Mouse (Mus musculus) spleen, adult 2 months (tissue): Measurements from ENCODE around the gene Serinc5.

Experiments
- CTCF ChIP-seq: fragments of 200-500 bp; IDR thresholded peaks from 2 replicates; pipeline ENCODE4 v1.5.1; 2011; ENCODE audit warnings: mild to moderate bottlenecking, inconsistent platforms; ENCODE audit not compliant: insufficient read depth, insufficient read length, insufficient replicate concordance; ENCODE audit errors: extremely low read depth
- POLR2A ChIP-seq: fragments of 200-500 bp; IDR thresholded peaks from 2 replicates; pipeline ENCODE4 v1.6.1; 2011; ENCODE audit warnings: low read depth, low read length, inconsistent platforms

- no peak for TF ChIP-seq POLR2A
- no peak for TF ChIP-seq CTCF
Observed at GRCm38 (mm10) chr13:92588704-92589103, 22.2 kb upstream of the Serinc5 start.
